Mouse (Mus musculus) erythroblast, embryonic 14.5 days (primary cell): ENCODE measurements around the gene Mrps24. TPM values are rescaled to one million over a fixed set of nuclear protein-coding genes. Genes with fewer than 3 reads are reported as not detected.

Experiments
- H3K27me3 ChIP-seq: 2 replicates; pipeline ENCODE4 v1.6.1; 2012; ENCODE audit warnings: inconsistent platforms; ENCODE audit not compliant: control insufficient read depth
- H3K36me3 ChIP-seq: 2 replicates; pipeline ENCODE4 v1.6.1; 2012; ENCODE audit warnings: mild to moderate bottlenecking, inconsistent platforms; ENCODE audit not compliant: control insufficient read depth
- H3K4me1 ChIP-seq: 2 replicates; pipeline ENCODE4 v1.6.1; 2012; ENCODE audit warnings: inconsistent platforms; ENCODE audit not compliant: control insufficient read depth
- H3K4me3 ChIP-seq: replicated peaks from 2 replicates; pipeline ENCODE3; 2012; ENCODE audit warnings: moderate library complexity, mild to moderate bottlenecking, inconsistent platforms
- H3K9me3 ChIP-seq: 2 replicates; pipeline ENCODE4 v1.6.1; 2012; ENCODE audit warnings: low read length, inconsistent platforms, mixed read lengths; ENCODE audit not compliant: control insufficient read depth
- GATA1 ChIP-seq: IDR thresholded peaks from 2 replicates; pipeline ENCODE4 v1.6.1; 2012; ENCODE audit warnings: low read length, inconsistent platforms, mixed read lengths
- TAL1 ChIP-seq: IDR thresholded peaks from 3 replicates; pipeline ENCODE4 v1.6.1; 2012; ENCODE audit warnings: low read length, inconsistent platforms, mixed read lengths
- polyA plus RNA-seq: library from polyadenylated mRNA; stranded (reverse); fragments of >175 nt; gene quantifications from 2 replicates; pipeline ENCODE4 v1.2.3, GENCODE M21; 2012

The Mrps24 gene
- polyA plus RNA-seq, 1 experiment, result 10.8 TPM

GRCm38 (mm10) chr11:5738888-5739632 is 23.6 kb upstream of the Mrps24 start:
- no peak; the same call in 2 of the 3 replicates for TF ChIP-seq TAL1
- TF ChIP-seq GATA1, result no peak

GRCm38 (mm10) chr11:5737137-5737536 is 21.7 kb upstream of the Mrps24 start:
- no peaks in the 10 kb centered on the region for H3K9me3 ChIP-seq
- peaks cover 30% of the 10 kb centered on the region for H3K36me3 ChIP-seq
- H3K4me3 ChIP-seq, result no peak overlapping the region
- TF ChIP-seq GATA1, result no peak
- peaks cover 35% of the 10 kb centered on the region for H3K4me1 ChIP-seq
- H3K27me3 ChIP-seq, result no peaks in the 10 kb centered on the region

More at GRCm38 (mm10) chr11:5738888-5739632, 23.6 kb upstream of the Mrps24 start:
- Histone ChIP-seq H3K9me3 (no peaks in the 10 kb centered on the region), H3K36me3 (peaks cover 17% of the 10 kb centered on the region), H3K4me1 (peaks cover 34% of the 10 kb centered on the region), H3K27me3 (no peaks in the 10 kb centered on the region), H3K4me3 (no peak overlapping the region)

DNA sequence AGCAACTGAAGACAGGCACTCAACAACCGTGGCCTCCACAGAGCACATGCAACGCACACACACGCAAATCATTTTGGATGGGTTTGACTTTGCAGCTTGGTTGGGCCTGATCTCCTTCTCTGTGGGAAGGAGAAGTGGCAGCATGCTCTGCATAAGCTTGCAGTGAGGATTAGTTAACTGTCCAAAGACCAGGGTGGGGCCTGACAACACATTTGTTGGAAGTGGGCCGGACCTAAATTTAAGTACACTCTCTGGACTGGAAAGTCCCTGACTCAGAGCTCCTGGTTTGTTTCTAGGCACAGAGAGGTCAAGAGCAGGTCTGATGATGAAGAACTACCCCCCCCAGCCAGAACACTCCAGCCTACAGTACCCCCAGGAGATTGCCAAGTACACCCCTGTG is 18.8 kb upstream of the Mrps24 start:
- H3K9me3 ChIP-seq, result no peaks in the 10 kb centered on the region
- H3K36me3 ChIP-seq, result peaks cover 36% of the 10 kb centered on the region
- H3K4me1 ChIP-seq, result peaks cover 11% of the 10 kb centered on the region
- no peaks in the 10 kb centered on the region for H3K27me3 ChIP-seq
- H3K4me3 ChIP-seq, result no peak overlapping the region
- no peak for TF ChIP-seq GATA1
- no peak for TF ChIP-seq TAL1

DNA sequence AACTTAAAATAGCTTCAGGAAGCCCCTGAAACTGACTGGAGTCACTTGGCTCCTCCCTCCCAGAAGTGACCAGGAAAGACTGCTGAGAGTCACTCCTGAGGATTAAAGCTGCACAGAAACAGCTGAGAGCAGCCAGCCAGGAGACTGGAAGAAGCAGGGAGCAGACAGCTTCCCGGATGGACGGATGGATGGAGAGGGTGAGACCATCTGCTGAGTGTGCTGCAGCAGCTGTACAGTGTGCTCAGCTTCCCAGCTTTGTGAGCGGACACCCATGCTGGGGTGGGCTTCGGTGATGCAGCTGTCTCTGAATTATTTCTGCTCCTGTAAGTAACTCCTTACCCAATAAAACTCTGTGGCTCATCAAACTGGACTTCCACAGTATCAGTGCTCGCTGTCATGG is 16.9 kb upstream of the Mrps24 start:
- no peak for TF ChIP-seq GATA1
- TF ChIP-seq TAL1, result no peak
- peaks cover 31% of the 10 kb centered on the region for H3K36me3 ChIP-seq
- no peaks in the 10 kb centered on the region for H3K27me3 ChIP-seq
- no peaks in the 10 kb centered on the region for H3K9me3 ChIP-seq
- H3K4me1 ChIP-seq, result peaks cover 6% of the 10 kb centered on the region
- H3K4me3 ChIP-seq, result no peak overlapping the region

- H3K27me3 ChIP-seq, result no peaks in the 10 kb centered on the region
- TF ChIP-seq GATA1, result no peak
- TF ChIP-seq TAL1, result no peak
- H3K36me3 ChIP-seq, result peaks cover 31% of the 10 kb centered on the region
- peaks cover 4% of the 10 kb centered on the region for H3K4me1 ChIP-seq
- H3K9me3 ChIP-seq, result no peaks in the 10 kb centered on the region
- no peak overlapping the region for H3K4me3 ChIP-seq
These were observed 14.1 kb upstream of the Mrps24 start for GRCm38 (mm10) chr11:5729582-5729981.

DNA sequence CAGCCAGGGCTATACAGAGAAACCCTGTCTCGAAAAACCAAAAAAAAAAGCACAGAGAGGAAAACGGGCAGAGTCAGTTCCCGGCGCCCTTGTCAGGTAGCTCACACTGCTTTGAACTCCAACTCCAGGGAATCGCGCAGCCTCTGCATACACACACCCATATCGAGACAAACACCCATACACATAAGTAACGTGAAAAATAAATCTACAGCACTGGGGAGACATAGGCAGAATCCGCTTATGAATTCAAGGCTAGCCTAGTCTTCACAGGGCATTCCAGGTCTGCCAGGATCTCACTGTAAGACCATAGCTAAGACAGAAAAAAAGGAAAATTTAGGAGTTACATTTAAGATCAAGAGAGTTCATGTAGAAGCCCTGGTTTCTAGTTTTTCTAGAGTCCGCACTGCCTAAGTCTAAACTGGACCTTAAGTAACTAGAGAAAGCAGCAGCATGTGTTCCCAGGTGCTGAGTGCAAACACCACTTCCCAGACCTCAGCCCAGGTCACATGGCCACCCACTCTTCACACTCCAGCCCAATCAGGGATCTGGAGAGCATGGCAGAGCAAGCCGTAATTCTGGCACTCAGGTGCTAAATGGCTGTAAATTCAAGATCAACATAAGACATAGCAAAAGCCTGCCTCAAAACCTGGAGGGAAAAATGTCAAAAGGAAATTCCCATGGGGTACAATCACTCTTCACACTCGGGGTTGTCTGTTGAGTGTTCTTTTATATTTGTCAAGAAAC is 3.3 kb upstream of the Mrps24 start:
- Histone ChIP-seq H3K4me3 (no peak overlapping the region), H3K9me3 (no peaks in the 10 kb centered on the region), H3K36me3 (peaks cover 75% of the 10 kb centered on the region), H3K4me1 (peaks cover 1% of the 10 kb centered on the region; the same call in 1 of the 2 replicates), H3K27me3 (no peaks in the 10 kb centered on the region)
- no peak for TF ChIP-seq TAL1
- no peak for TF ChIP-seq GATA1

GRCm38 (mm10) chr11:5716938-5717705 is 1.6 kb upstream of the Mrps24 start:
- Histone ChIP-seq H3K9me3 (no peaks in the 10 kb centered on the region), H3K4me3 (no peak overlapping the region), H3K36me3 (peaks cover 64% of the 10 kb centered on the region), H3K4me1 (peaks cover 1% of the 10 kb centered on the region; the same call in 1 of the 2 replicates), H3K27me3 (no peaks in the 10 kb centered on the region)
- no peak for TF ChIP-seq TAL1
- TF ChIP-seq GATA1, result no peak

DNA sequence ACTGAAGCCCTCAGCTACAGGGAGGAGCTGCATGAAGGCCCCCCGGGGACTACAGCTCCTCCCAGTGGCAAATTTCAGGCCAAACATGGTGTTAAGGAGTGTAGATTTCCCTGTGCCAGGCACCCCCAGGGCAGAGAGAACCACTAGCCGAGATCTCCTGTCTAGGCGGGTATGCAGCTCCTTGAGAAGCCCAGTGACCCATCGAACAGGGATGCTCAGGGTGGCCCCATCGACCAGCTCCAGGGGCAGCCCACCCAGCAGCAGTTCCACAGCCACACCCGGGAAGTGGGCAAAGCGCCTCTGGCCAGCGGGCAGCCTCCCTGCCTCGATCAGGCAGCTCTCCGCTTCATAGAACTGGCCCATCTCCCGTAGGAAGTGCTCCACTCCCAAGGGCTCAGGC is 766 bp upstream of the Mrps24 start:
- H3K4me3 ChIP-seq, result no peak overlapping the region
- H3K27me3 ChIP-seq, result no peaks in the 10 kb centered on the region
- no peak for TF ChIP-seq GATA1
- TF ChIP-seq TAL1, result no peak
- no peaks in the 10 kb centered on the region for H3K9me3 ChIP-seq
- H3K4me1 ChIP-seq, result peaks cover 1% of the 10 kb centered on the region; the same call in 1 of the 2 replicates
- H3K36me3 ChIP-seq, result peaks cover 57% of the 10 kb centered on the region

DNA sequence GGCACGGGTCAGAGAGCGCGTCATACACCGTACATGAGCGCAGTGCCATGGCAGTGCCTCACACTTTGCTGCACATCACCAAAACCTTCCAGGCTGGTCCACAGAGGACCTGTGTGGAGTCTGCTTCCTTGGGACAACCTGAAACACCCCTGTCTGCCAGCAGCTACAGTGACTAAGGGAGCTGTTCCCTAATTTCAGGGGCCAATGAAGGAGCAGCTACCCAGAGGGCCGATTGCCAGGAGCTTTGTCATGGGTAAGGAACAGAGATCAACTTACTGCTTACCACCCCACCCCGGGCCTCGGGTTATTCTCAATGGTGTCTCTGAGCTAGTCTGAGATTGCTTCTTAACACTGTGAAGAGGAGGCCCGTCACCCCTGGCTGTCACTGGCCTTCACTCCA is 301 bp downstream of the Mrps24 start:
- peaks cover 1% of the 10 kb centered on the region; the same call in 1 of the 2 replicates for H3K4me1 ChIP-seq
- TF ChIP-seq TAL1 (no peak), GATA1 (no peak)
- no peak overlapping the region for H3K4me3 ChIP-seq
- H3K27me3 ChIP-seq, result no peaks in the 10 kb centered on the region
- peaks cover 52% of the 10 kb centered on the region for H3K36me3 ChIP-seq
- no peaks in the 10 kb centered on the region for H3K9me3 ChIP-seq
